28 mouse cellular contexts compared by ENCODE assay signal in genomic region chr11:67054754-67055365, GRCm38 (mm10). TPM values are rescaled to one million over a fixed set of nuclear protein-coding genes. Genes with fewer than 3 reads are reported as not detected.
"Had no signal": no experiment of that assay in that cellular context is flagged by ENCODE, and none has a peak within 500 bp of the region (broad histone marks: within the 10 kb centered on the region; RNA-seq: fewer than 3 reads in every experiment).

No protein-coding gene starts in this region.

- H3K27ac ChIP-seq: gastrocnemius, adult 2 months; heart, embryonic 10.5 days; hindbrain, embryonic 10.5 days; hindbrain, embryonic 12.5 days; hindbrain, embryonic 14.5 days; layer of hippocampus, adult 2 months; left cerebral cortex, adult 2 months; limb, embryonic 10.5 days; limb, embryonic 12.5 days; liver, embryonic 13.5 days; liver, embryonic 15.5 days had no signal

- H3K9ac ChIP-seq: heart, embryonic 12.5 days; hindbrain, embryonic 12.5 days; hindbrain, embryonic 14.5 days; limb, embryonic 12.5 days; liver, embryonic 13.5 days; liver, embryonic 15.5 days; liver, postnatal 0 days had no signal

- H3K27me3 ChIP-seq: heart, embryonic 12.5 days; hindbrain, embryonic 12.5 days; limb, embryonic 12.5 days; liver, embryonic 13.5 days; liver, embryonic 15.5 days had no signal

- ATAC-seq: hindbrain, embryonic 16.5 days; intestine, embryonic 16.5 days; liver, postnatal 0 days had no signal

- H3K4me2 ChIP-seq: heart, embryonic 12.5 days; hindbrain, embryonic 12.5 days; liver, embryonic 11.5 days; liver, embryonic 13.5 days had no signal

- H3K4me3 ChIP-seq: gastrocnemius, adult 2 months; heart, embryonic 10.5 days; heart, embryonic 12.5 days; hindbrain, embryonic 12.5 days; layer of hippocampus, adult 2 months; left cerebral cortex, adult 2 months; limb, embryonic 10.5 days; liver, embryonic 13.5 days; liver, embryonic 15.5 days had no signal

- DNase-seq: gastrocnemius, adult 2 months; gastrocnemius, postnatal 10 days; gastrocnemius, postnatal 25 days; heart, postnatal 10 days; heart, postnatal 4 days; kidney, adult 11 months; kidney, adult 8-10 months; kidney, postnatal 10 days; kidney, postnatal 25 days; kidney, postnatal 4 days; liver; liver, embryonic 13.5 days; liver, postnatal 0 days had no signal

- H3K9me3 ChIP-seq: heart, embryonic 10.5 days; heart, embryonic 12.5 days; hindbrain, embryonic 10.5 days; hindbrain, embryonic 12.5 days; limb, embryonic 10.5 days; limb, embryonic 12.5 days; liver, embryonic 13.5 days; liver, embryonic 15.5 days had no signal

RNA-seq across cellular contexts. Expression of gene Myh3, which starts 23.2 kb away (rescaled TPM):
- total RNA-seq: granulocyte monocyte progenitor cell, adult 5-6 weeks; heart, postnatal 25 days had no signal
